Mouse (Mus musculus) forebrain, embryonic 16.5 days (tissue): ENCODE data around the gene Gtf3c3. TPM values are rescaled to one million over a fixed set of nuclear protein-coding genes. Genes with fewer than 3 reads are reported as not detected.
A peak's percentile ranks its signal among the peaks of the same experiment; 100 is the strongest.

Experiments used
- ATAC-seq: fragments of 200-750 bp; cut with Nextera tagmentation; 2 replicates; pipeline ENCODE4 v1.8.0; 2017; ENCODE audit warnings: mild to moderate bottlenecking, moderate library complexity
- H3K27ac ChIP-seq: fragments of 300-500 bp; sonication (generic); 2 replicates; pipeline ENCODE4 v1.5.1; 2014; ENCODE audit warnings: low read length, control low read depth
- H3K27me3 ChIP-seq: fragments of 300-500 bp; sonication (generic); replicated peaks from 2 replicates; pipeline ENCODE4 v1.6.1; 2014; ENCODE audit warnings: low read length; ENCODE audit not compliant: control insufficient read depth, insufficient read depth
- H3K36me3 ChIP-seq: fragments of 300-500 bp; sonication (generic); 2 replicates; pipeline ENCODE4 v1.6.1; 2014; ENCODE audit not compliant: control insufficient read depth, insufficient read depth
- H3K4me1 ChIP-seq: fragments of 300-500 bp; sonication (generic); replicated peaks from 2 replicates; pipeline ENCODE4 v1.6.1; 2014; ENCODE audit warnings: low read length; ENCODE audit not compliant: control insufficient read depth, insufficient read depth
- H3K4me2 ChIP-seq: fragments of 300-500 bp; sonication (generic); 2 replicates; pipeline ENCODE4 v1.6.1; 2014; ENCODE audit warnings: mild to moderate bottlenecking, low read length, control low read depth
- H3K4me3 ChIP-seq: fragments of 300-500 bp; sonication (generic); replicated peaks from 2 replicates; pipeline ENCODE4 v1.5.1; 2014; ENCODE audit warnings: mild to moderate bottlenecking, low read length, control low read depth
- H3K9ac ChIP-seq: fragments of 300-500 bp; sonication (generic); replicated peaks from 2 replicates; pipeline ENCODE4 v1.6.1; 2014; ENCODE audit warnings: low read depth, low read length, control low read depth
- H3K9me3 ChIP-seq: fragments of 300-500 bp; sonication (generic); 2 replicates; pipeline ENCODE4 v1.6.1; 2016; ENCODE audit warnings: low read length; ENCODE audit not compliant: control insufficient read depth
- WGBS: fragments of 180-500 bp; shearing (Covaris S2); extraction: QIAGEN DNeasy Blood & Tissue Kit; methylation state at CpG from one replicate; pipeline ENCODE4 v1.1.7; 2014; 5-methylcytosine and 5-hydroxymethylcytosine counted together
- polyA plus RNA-seq: library from polyadenylated mRNA; unstranded; fragments of >200 nt; fragmentation: Nextera tagmentation; extraction: Ambion mirVana; gene quantifications from 2 replicates; pipeline ENCODE4 v1.2.1, GENCODE M21; 2015

The Gtf3c3 gene
- polyA plus RNA-seq, 1 experiment from 2014 or later, result 22.6 TPM

- Histone ChIP-seq H3K4me2 (no peak overlapping the region), H3K27me3 (no peaks in the 10 kb centered on the region), H3K4me1 (no peaks in the 10 kb centered on the region), H3K9ac (no peak overlapping the region), H3K9me3 (no peaks in the 10 kb centered on the region), H3K4me3 (no peak overlapping the region), H3K36me3 (peaks cover 27% of the 10 kb centered on the region), H3K27ac (no peak overlapping the region)
- no peak for ATAC-seq
- WGBS, result 95% methylated on average over 4 of the region's 4 CpGs
Measured at GRCm38 (mm10) chr1:54422195-54422750, 16.5 kb downstream of the Gtf3c3 start.

GRCm38 (mm10) chr1:54421670-54422069 is 17.1 kb downstream of the Gtf3c3 start:
- H3K36me3 ChIP-seq, result peaks cover 26% of the 10 kb centered on the region
- no peaks in the 10 kb centered on the region for H3K27me3 ChIP-seq
- H3K4me3 ChIP-seq, result no peak overlapping the region
- H3K27ac ChIP-seq, result no peak overlapping the region
- H3K9me3 ChIP-seq, result no peaks in the 10 kb centered on the region
- ATAC-seq, result no peak
- H3K4me1 ChIP-seq, result no peaks in the 10 kb centered on the region
- no peak overlapping the region for H3K4me2 ChIP-seq
- 94% methylated on average over 3 of the region's 3 CpGs for WGBS
- H3K9ac ChIP-seq, result no peak overlapping the region

DNA sequence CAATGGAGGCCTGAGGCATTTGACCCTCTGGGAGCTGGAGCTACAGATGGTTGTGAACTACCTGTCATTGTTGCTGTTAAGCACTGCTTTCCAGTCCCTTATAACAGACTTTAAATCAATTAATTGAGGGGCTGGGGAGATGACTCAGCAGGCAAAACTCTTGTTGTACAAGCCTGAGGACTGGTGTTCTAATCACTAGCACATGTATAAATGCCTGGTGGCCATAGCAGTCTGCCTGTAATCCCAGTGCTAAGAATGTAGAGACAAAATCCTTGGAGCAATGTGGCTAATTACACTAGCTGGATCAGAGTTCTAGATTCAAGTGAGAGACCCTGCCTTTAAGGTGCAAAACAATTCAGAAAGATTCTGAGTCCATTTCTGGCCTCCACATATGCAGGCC is 36.0 kb downstream of the Gtf3c3 start:
- ATAC-seq, result no peak
- H3K27ac ChIP-seq, result no peak overlapping the region
- no peaks in the 10 kb centered on the region for H3K27me3 ChIP-seq

DNA sequence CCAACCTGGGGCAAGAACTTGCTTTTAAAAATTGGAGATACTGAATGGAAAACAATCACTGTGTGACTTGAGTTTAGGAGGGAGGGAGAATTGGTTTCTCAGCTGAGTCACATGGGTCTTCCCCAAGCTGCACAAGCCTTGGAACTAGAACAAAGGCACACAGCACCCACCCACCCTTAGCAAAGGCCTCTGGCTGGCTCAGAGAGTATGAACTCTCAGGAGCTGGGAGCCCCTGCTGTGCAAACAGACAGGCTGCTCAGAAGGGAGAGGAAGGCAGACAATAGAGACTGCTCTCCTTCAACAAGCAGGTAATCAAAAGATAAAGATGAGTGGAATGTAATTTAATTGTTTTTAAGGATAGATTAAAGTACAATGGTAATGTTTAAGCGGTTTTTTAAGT is 54.5 kb downstream of the Gtf3c3 start:
- Histone ChIP-seq H3K27me3 (no peaks in the 10 kb centered on the region), H3K9me3 (no peaks in the 10 kb centered on the region), H3K9ac (no peak overlapping the region), H3K27ac (no peak overlapping the region), H3K36me3 (no peaks in the 10 kb centered on the region), H3K4me2 (no peak overlapping the region), H3K4me3 (no peak overlapping the region), H3K4me1 (no peaks in the 10 kb centered on the region)
- ATAC-seq, result no peak
- WGBS, result 10% methylated on average over 1 of the region's 1 CpGs

More for the DNA sequence above, 36.0 kb downstream of the Gtf3c3 start:
- Histone ChIP-seq H3K4me3 (no peak overlapping the region), H3K36me3 (peaks cover 23% of the 10 kb centered on the region), H3K4me1 (no peaks in the 10 kb centered on the region), H3K9ac (no peak overlapping the region), H3K9me3 (no peaks in the 10 kb centered on the region), H3K4me2 (no peak overlapping the region)

DNA sequence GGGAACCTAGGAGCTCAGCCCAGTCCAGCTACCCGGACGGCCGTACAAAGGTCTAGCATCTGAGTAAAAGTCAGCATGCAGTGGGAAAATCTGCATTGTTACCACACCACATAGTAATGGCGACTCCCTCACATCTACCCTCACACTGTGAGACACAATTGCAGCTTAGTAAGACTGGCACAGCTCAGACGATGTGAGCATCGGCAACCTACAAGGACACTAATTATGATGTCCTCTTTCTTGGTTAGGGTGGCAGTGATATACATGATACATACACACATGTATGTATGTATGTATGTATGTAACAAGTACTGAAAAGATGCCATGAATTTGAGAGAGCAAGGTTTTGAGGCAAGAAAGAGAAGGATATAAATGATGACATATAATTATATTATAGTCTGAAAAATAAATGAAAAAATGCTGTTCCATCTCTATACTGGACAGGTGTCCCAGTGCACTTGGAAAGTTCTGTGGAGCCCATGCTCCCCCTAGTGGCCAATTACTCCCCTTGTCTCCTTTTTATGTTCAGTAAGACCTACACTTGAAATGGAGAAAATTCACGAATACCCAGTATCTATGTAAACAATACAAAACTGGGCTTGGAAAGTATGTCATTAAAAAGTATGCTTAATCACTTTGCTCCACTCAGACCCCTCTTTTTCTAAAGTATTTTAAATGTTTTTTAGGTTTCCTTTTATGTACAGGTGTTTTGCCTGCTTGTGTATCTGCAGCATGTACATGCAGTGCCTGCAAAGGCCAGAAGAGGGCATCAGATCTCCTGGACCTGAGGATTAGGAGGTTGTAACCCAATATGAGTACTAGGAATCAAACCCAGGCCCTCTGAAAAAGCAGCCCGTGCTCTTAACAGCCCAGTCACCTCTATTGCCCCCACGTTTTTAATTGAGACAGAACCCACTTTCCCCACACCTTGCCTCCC is 57.5 kb downstream of the Gtf3c3 start:
- H3K27me3 ChIP-seq, result no peaks in the 10 kb centered on the region
- peak; percentile 84 for ATAC-seq
- WGBS, result 83% methylated on average over 9 of the region's 9 CpGs

DNA sequence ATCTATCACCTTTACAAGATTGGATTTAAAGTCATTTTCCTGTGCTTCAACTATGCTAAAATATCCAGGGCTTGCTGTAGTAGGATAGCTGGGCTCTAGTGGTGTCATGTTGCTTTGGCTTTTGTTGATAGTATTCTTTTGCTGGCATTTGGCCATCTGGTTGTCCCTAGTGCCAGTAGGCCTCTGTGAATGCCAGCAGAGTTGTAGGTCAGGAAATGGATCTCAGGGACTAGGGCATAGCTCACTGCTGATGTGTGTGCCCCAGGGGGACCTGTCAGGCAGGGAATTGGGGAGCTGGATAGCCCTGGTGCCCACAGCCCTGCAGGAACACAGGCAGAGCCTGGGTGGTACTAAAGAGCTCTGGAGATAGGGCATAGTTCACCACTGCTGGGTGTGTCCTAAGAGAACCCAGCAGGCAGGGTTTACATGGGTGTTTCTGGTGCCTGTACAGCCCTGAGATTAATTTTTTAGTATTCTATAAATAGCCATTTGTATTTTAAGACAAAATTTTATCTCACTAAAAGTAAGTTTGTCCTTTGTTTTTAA is 61.2 kb downstream of the Gtf3c3 start:
- Histone ChIP-seq H3K9me3 (no peaks in the 10 kb centered on the region), H3K36me3 (no peaks in the 10 kb centered on the region), H3K4me2 (no peak overlapping the region), H3K4me1 (no peaks in the 10 kb centered on the region), H3K9ac (no peak overlapping the region), H3K4me3 (no peak overlapping the region), H3K27me3 (no peaks in the 10 kb centered on the region), H3K27ac (no peak overlapping the region)
- ATAC-seq, result no peak

More for the DNA sequence above, 57.5 kb downstream of the Gtf3c3 start:
- no peaks in the 10 kb centered on the region for H3K36me3 ChIP-seq
- no peaks in the 10 kb centered on the region for H3K9me3 ChIP-seq
- H3K4me2 ChIP-seq, result no peak overlapping the region
- no peaks in the 10 kb centered on the region for H3K4me1 ChIP-seq
- H3K4me3 ChIP-seq, result no peak overlapping the region
- H3K27ac ChIP-seq, result no peak overlapping the region
- no peak overlapping the region for H3K9ac ChIP-seq

GRCm38 (mm10) chr1:54356566-54356965 is 82.2 kb downstream of the Gtf3c3 start:
- H3K27ac ChIP-seq, result no peak overlapping the region
- H3K4me2 ChIP-seq, result no peak overlapping the region
- H3K9me3 ChIP-seq, result no peaks in the 10 kb centered on the region
- H3K36me3 ChIP-seq, result no peaks in the 10 kb centered on the region
- ATAC-seq, result no peak
- H3K4me1 ChIP-seq, result no peaks in the 10 kb centered on the region
- 88% methylated on average over 6 of the region's 6 CpGs for WGBS
- H3K9ac ChIP-seq, result no peak overlapping the region
- no peaks in the 10 kb centered on the region for H3K27me3 ChIP-seq
- no peak overlapping the region for H3K4me3 ChIP-seq

DNA sequence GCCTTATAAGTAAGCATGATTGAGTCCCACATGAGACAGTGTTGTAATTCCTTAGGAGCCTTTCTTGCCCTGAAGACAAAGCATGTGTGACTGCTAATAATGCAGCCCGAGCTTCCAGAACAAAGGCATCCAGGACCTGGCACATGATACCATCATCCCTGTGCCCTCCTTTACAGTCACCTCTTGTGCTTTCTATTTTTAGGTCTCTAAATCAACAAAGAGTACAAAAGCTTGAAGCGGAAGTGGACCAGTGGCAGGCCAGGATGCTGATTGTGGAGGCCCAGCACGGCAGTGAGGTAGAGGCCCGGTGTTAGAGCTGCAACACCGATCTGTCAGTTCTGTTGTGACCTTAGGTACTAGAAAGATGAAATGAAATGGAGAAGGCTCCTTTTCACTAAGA is 83.3 kb downstream of the Gtf3c3 start:
- no peaks in the 10 kb centered on the region for H3K9me3 ChIP-seq
- no peak for ATAC-seq
- no peaks in the 10 kb centered on the region for H3K4me1 ChIP-seq
- no peaks in the 10 kb centered on the region for H3K36me3 ChIP-seq
- 82% methylated on average over 5 of the region's 5 CpGs for WGBS
- no peak overlapping the region for H3K9ac ChIP-seq
- H3K4me2 ChIP-seq, result no peak overlapping the region
- no peaks in the 10 kb centered on the region for H3K27me3 ChIP-seq
- H3K4me3 ChIP-seq, result no peak overlapping the region
- H3K27ac ChIP-seq, result no peak overlapping the region

GRCm38 (mm10) chr1:54354786-54355185 is 84.0 kb downstream of the Gtf3c3 start:
- Histone ChIP-seq H3K27me3 (no peaks in the 10 kb centered on the region), H3K9me3 (no peaks in the 10 kb centered on the region), H3K4me1 (no peaks in the 10 kb centered on the region), H3K4me3 (no peak overlapping the region), H3K9ac (no peak overlapping the region), H3K36me3 (no peaks in the 10 kb centered on the region), H3K27ac (no peak overlapping the region), H3K4me2 (no peak overlapping the region)
- ATAC-seq, result no peak
- 89% methylated on average over 4 of the region's 4 CpGs for WGBS
